9 mouse cellular contexts compared by ENCODE assay signal in genomic region chr17:13668052-13669015, GRCm38 (mm10).
DNase-seq lines count a peak whose midpoint lies in the region; ATAC-seq lines count a peak whose summit lies in the region.
"Had no signal": no experiment of that assay in that cellular context is flagged by ENCODE, and none has a peak within 500 bp of the region (broad histone marks: within the 10 kb centered on the region; RNA-seq: fewer than 3 reads in every experiment).

No protein-coding gene starts in this region.

- H3K9me3 ChIP-seq in hindbrain, embryonic 10.5 days, result no peaks in the 10 kb centered on the region
- H3K9me3 ChIP-seq in limb, embryonic 12.5 days, result no peaks in the 10 kb centered on the region

- H3K4me1 ChIP-seq in hindbrain, embryonic 10.5 days (replicated peaks), result peaks cover 69% of the 10 kb centered on the region
- H3K4me1 ChIP-seq in limb, embryonic 12.5 days (replicated peaks), result peaks cover 24% of the 10 kb centered on the region

- H3K4me3 ChIP-seq in hindbrain, embryonic 10.5 days, result peak overlapping the region; percentile 34
- H3K4me3 ChIP-seq in limb, embryonic 12.5 days (replicated peaks), result no peak overlapping the region
- H3K4me3 ChIP-seq: erythroblast, embryonic 14.5 days had no signal

- WGBS in hindbrain, embryonic 10.5 days, result 8% methylated on average over 16 of the region's 16 CpGs
- WGBS in limb, embryonic 12.5 days, result 9% methylated on average over 16 of the region's 16 CpGs

- peak overlapping the region; percentile 30 for H3K4me2 ChIP-seq in limb, embryonic 12.5 days

- H3K36me3 ChIP-seq in hindbrain, embryonic 10.5 days, result no peaks in the 10 kb centered on the region
- no peaks in the 10 kb centered on the region for H3K36me3 ChIP-seq in limb, embryonic 12.5 days

- H3K27ac ChIP-seq in hindbrain, embryonic 10.5 days, result peak overlapping the region; percentile 90
- peak overlapping the region; percentile 60; the same call in 1 of the 2 replicates for H3K27ac ChIP-seq in limb, embryonic 12.5 days

- H3K9ac ChIP-seq in limb, embryonic 12.5 days (replicated peaks), result no peak overlapping the region

- peak; percentile 46 to 51 for DNase-seq in lung, adult 18-20 months
- DNase-seq in lung, postnatal 14 days, result no peak
- DNase-seq in embryo, embryonic 11 days, result peak; percentile 77
- peak; percentile 60 for DNase-seq in hindbrain, embryonic 10.5 days (ENCODE audit: low spot score)
- DNase-seq in right cerebral cortex, postnatal 4 days, result peak; percentile 47
- DNase-seq in cerebellum, adult 9-11 months, result no peak

- no peaks in the 10 kb centered on the region for H3K27me3 ChIP-seq in hindbrain, embryonic 10.5 days (ENCODE audit: insufficient read depth, poor library complexity, severe bottlenecking)
- H3K27me3 ChIP-seq in limb, embryonic 12.5 days, result 0 out of 2 replicates have a peak, but pooled peaks cover 13% of the 10 kb centered on the region

- peak; percentile 73 for ATAC-seq in limb, embryonic 12.5 days (ENCODE audit: insufficient number of reproducible peaks, insufficient read depth, low FRiP score, low TSS enrichment, low read depth)
- no peak for ATAC-seq in megakaryocyte-erythroid progenitor cell, adult 5-6 weeks (replicated peaks; ENCODE audit: low FRiP score, low TSS enrichment, poor library complexity, severe bottlenecking)

Comparison
In these comparisons a context has a peak if more than half of its experiments do, and no peak if none do; other contexts are left out.
1. DNase-seq: peak in lung, adult 18-20 months (2 of 2), embryo, embryonic 11 days (single experiment), hindbrain, embryonic 10.5 days (single experiment) and right cerebral cortex, postnatal 4 days (single experiment); none in lung, postnatal 14 days (single experiment) and cerebellum, adult 9-11 months (single experiment).